Mouse (Mus musculus) kidney, adult 9 months (tissue): ENCODE results near the gene Fyn.

Experiments
- DNase-seq: peaks from one replicate; pipeline ENCODE4 v3.0.0; 2022

The Fyn gene

GRCm38 (mm10) chr10:39542535-39543257 is 174.0 kb downstream of the Fyn start:
- DNase-seq, result no peak

- no peak for DNase-seq
Observed at GRCm38 (mm10) chr10:39543258-39543770, 174.7 kb downstream of the Fyn start.

DNA sequence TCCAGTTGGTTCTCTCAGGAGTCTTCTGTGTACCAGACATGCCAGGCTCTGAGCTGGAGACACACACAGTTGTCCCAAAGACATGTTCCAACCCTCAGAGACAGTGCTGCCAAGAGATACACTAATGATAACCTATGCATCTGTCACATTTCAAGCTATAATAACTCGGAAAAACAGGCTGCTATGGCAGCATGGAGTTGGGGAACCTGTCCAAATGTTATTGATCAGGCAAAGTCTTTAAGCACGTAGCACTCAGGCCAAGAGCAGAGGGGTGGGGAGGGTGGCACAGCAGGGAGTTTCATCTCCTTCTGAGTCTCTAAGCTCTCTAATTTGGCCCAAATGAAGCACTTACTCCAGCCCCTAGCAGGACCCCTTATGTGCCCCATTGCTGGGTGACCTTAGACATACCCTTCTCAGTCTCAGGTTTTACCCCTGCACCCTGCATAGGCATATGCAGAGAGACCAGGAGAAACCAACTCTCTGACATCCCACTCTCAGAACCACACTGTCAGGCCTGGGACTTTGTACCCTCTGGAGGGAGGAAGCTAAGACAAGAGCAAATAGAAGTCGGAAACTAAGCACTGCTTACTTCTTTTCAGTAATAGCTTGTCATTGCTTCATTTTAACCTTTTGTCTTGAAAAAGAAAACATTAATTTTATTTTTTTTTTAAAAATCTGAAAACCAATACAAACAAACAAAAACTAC is 178.9 kb downstream of the Fyn start:
- no peak for DNase-seq

DNA sequence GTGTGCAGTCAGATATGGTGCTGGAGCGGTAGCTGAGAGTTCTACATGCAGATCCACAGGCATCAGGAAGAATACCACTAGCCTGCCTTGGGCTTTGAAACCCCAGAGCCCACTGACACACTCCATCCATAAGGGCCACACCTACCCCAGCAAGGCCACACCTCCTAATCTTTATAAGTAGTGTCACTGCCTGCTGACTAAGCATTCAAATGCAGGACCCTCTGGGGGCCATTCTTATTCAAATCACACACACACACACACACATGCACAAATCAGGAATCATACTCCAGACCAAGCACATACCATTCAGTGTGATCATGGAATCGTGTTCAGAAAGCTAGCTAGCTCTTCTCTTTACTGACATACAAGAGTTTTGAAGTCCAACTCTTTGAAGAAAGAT is 182.1 kb downstream of the Fyn start:
- DNase-seq, result no peak

DNA sequence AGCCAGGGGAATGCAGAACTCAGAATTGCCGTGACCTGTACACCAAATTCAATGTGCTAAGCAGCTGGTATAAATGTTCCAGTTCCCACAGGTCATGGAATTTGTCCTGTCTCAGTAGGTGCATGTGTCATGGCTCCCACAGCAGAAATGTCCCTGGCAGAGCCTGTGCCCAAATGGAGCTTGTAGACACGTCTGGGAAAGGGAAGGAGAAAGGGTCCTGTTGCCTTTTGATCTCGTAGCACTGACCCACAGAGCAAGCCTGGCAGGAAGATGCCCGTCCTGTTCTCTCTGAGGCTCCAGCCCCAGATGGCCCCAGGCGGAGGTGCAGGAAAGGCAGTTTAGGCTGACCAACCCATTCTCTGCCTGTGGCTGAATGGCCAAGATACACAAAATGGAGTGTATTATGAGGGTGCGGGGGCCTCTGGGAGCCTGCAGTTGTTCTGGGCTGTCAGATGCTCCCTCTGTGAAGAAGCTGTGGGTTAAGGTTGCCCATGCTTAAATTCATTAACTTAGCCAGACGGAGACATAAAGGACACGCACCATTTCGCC is 183.1 kb downstream of the Fyn start:
- DNase-seq, result no peak

DNA sequence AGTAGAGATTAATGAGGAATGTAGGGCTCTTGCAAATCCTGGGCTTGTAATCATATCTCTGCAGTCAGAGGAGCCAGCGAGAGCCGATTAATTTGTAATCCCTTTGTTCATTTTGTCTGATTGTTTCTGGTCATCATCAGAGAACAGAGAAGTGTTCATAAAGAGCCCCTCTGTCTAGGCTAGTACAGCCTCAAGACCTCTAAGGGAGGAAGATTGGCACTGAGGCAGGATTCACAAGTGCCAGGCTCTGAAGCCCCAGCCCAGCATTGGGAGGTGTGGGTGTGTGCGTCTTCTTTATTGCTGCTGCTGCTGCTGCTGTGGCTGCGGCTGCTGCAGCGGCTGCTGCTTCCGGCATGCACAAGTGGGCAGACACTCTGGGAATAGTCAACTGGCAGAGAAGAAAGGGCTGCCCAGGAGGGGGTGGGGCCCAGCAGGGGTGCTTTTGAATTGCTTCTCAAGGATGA is 183.7 kb downstream of the Fyn start:
- no peak for DNase-seq

DNA sequence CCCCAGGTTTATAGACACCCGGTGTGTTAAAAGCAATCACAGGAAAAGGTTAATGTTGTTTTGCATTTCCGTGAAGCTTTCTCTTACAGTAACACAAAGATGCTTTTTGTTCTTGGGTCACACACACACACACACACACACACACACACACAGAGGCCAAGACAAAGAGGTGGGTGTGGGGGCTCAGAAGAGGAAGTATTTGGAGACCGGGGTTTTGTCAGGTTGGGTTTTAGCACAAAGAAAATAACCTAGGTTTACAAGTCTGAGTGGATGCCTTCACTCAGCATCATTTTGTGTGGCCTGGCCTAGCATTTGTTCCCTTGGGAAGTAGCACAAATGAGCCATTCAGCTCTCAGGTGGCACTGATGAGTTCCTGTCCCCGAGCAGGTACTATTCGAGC is 184.2 kb downstream of the Fyn start:
- no peak for DNase-seq

- no peak for DNase-seq
Observed at GRCm38 (mm10) chr10:39555289-39555715, 186.6 kb downstream of the Fyn start.

DNA sequence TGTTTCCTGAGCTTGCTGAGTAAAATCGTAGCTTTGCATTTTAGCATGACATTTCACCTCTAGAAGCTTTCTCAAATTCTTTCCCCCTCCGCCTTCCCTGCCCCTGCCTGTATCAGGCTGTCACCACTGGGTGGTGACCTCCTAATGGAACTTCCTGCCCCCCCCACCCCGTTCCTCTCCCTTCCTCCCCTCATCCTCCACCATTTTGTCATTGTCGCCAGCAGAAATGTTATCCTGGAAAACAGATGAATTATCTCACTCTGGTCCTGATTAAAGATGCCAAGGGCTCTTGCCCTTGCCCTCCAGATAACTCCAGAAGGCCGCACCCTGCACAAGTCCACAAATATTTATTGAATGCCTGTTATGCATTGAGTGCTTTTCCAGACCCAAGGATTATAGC is 187.1 kb downstream of the Fyn start:
- DNase-seq, result no peak

GRCm38 (mm10) chr10:39557360-39557759 is 188.7 kb downstream of the Fyn start:
- DNase-seq, result no peak

- DNase-seq, result peak; percentile 72
Observed at GRCm38 (mm10) chr10:39557851-39558250, 189.2 kb downstream of the Fyn start.

- DNase-seq, result no peak
Observed at GRCm38 (mm10) chr10:39558492-39559005, 189.9 kb downstream of the Fyn start.

DNA sequence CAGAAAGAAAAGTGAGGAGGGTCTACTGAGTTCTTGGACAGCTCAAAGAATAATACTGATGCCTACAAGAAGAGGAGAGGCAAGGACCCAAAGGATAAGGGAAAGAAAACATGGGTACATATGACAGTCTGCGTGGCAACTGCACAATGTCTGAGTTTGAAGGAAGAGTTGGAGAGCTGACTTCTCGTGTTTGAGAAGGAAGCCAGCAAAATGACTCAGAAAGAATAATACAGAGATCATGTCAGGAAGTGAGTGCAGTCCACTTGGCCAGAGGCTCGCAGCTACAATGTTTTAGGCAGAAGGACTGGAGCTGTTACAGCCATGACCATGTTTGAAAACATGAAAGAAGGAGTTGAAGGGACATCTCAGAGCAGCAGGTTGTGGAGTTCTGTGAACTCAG is 190.7 kb downstream of the Fyn start:
- no peak for DNase-seq

GRCm38 (mm10) chr10:39562383-39562782 is 193.7 kb downstream of the Fyn start:
- no peak for DNase-seq

DNA sequence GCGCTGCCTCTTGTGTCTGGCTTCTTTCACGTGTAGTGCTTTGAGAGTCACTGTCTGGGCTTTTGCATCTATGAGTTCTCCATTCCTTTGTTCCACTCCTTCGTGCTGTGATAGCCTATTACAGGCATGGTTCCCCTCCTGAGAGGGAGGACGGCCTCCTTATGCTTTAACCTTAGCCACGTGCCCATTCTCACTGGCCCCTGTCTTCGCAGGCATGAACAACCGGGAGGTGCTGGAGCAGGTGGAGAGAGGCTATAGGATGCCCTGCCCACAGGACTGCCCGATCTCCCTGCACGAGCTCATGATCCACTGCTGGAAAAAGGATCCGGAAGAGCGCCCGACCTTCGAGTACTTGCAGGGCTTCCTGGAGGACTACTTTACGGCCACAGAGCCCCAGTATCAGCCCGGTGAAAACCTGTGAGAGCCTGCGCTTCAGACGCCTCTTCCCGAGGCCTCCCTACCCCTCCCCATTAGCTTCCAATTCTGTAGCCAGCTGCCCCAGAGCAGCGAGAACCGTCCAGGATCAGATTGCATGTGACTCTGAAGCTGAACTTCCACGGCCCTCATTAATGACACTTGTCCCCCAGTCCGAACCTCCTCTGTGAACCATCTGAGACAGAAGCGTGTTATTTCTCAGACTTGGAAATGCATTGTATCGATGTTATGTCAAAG is 195.0 kb downstream of the Fyn start:
- no peak for DNase-seq

- DNase-seq, result no peak
Observed at GRCm38 (mm10) chr10:39566901-39567300, 198.2 kb downstream of the Fyn start.

DNA sequence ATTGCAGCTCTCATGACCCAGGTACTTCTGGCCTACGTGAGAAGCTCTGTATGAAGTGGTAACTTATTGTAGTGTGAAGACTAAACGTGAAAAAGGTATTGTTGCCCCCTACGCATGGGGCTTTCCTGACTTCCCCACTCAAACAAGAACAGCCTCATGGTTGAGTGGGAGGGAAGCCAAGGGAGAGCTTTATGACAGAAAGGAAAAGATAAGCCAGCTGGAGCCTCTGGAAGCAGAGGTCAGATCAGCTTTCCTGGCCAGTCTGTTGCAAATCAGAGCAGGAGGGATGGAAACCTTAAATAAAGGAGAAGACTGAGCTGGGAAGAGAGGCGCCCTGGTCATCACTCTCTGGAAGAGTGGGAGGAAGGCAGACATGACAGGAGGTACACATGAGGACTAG is 200.3 kb downstream of the Fyn start:
- DNase-seq, result no peak

DNA sequence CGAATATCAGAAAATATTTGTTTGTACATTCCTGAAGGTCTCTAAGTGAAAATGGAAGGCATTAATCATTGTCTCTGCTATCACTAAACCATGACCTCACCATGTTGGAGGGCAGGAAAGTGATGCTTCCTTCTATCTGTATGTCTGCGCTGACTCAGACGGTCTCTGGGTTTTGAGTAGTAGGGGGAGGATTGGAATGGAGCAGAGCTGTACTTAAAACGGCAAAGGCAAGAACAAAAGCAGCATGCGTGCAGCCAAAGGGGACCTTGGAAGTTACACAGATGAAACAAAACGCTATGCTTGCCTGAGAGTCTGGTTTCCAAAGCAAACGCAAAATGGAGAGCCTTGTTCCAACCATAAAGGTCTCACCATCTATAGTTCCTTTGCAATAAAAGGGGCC is 202.4 kb downstream of the Fyn start:
- no peak for DNase-seq

GRCm38 (mm10) chr10:39572050-39572671 is 203.5 kb downstream of the Fyn start:
- no peak for DNase-seq

GRCm38 (mm10) chr10:39572672-39573051 is 204.0 kb downstream of the Fyn start:
- DNase-seq, result no peak

GRCm38 (mm10) chr10:39576466-39576865 is 207.8 kb downstream of the Fyn start:
- no peak for DNase-seq

- DNase-seq, result no peak
Observed at GRCm38 (mm10) chr10:39580477-39580876, 211.8 kb downstream of the Fyn start.

GRCm38 (mm10) chr10:39582385-39582784 is 213.7 kb downstream of the Fyn start:
- DNase-seq, result no peak
